Mouse (Mus musculus) lung, embryonic 14.5 days (tissue): ENCODE measurements around the gene Gm20388. TPM values are rescaled to one million over a fixed set of nuclear protein-coding genes. Genes with fewer than 3 reads are reported as not detected.

Source experiments
- ATAC-seq: fragments of 200-750 bp; cut with Nextera tagmentation; 2 replicates; pipeline ENCODE4 v1.8.0; 2017; ENCODE audit warnings: mild to moderate bottlenecking, moderate TSS enrichment, moderate library complexity; ENCODE audit not compliant: insufficient read depth
- DNase-seq: peaks from one replicate; pipeline ENCODE4 v3.0.0-alpha.2; 2015
- H3K27ac ChIP-seq: fragments of 300-500 bp; sonication (generic); 2 replicates; pipeline ENCODE4 v1.5.1; 2014; ENCODE audit warnings: low read depth, mild to moderate bottlenecking, moderate library complexity
- H3K27me3 ChIP-seq: fragments of 300-500 bp; sonication (generic); 2 replicates; pipeline ENCODE4 v1.6.1; 2014; ENCODE audit warnings: low read length, control low read depth; ENCODE audit not compliant: insufficient read depth
- H3K36me3 ChIP-seq: fragments of 300-500 bp; sonication (generic); 2 replicates; pipeline ENCODE4 v1.6.1; 2014; ENCODE audit warnings: control low read depth; ENCODE audit not compliant: insufficient read depth
- H3K4me1 ChIP-seq: fragments of 300-500 bp; sonication (generic); 2 replicates; pipeline ENCODE4 v1.6.1; 2014; ENCODE audit warnings: antibody characterized with exemption, control low read depth; ENCODE audit not compliant: insufficient read depth
- H3K4me2 ChIP-seq: fragments of 300-500 bp; sonication (generic); 2 replicates; pipeline ENCODE4 v1.6.1; 2014; ENCODE audit warnings: mild to moderate bottlenecking
- H3K4me3 ChIP-seq: fragments of 300-500 bp; sonication (generic); 2 replicates; pipeline ENCODE4 v1.5.1; 2014; ENCODE audit warnings: low read depth, low read length
- H3K9ac ChIP-seq: fragments of 300-500 bp; sonication (generic); 2 replicates; pipeline ENCODE4 v1.6.1; 2014
- H3K9me3 ChIP-seq: fragments of 300-500 bp; sonication (generic); 2 replicates; pipeline ENCODE4 v1.6.1; 2016; ENCODE audit warnings: low read depth, low read length, control low read depth
- CTCF ChIP-seq: IDR thresholded peaks from 2 replicates; pipeline ENCODE4 v1.5.1; 2016; ENCODE audit warnings: antibody characterized with exemption, low read depth
- WGBS: fragments of 180-500 bp; shearing (Covaris S2); extraction: QIAGEN DNeasy Blood & Tissue Kit; methylation state at CpG from one replicate; pipeline ENCODE4 v1.1.7; 2014; 5-methylcytosine and 5-hydroxymethylcytosine counted together
- polyA plus RNA-seq: library from polyadenylated mRNA; unstranded; fragments of >200 nt; fragmentation: Nextera tagmentation; extraction: Ambion mirVana; gene quantifications from 2 replicates; pipeline ENCODE4 v1.2.1, GENCODE M21; 2014

The Gm20388 gene
- polyA plus RNA-seq, 1 experiment from 2014 or later: not detected

- H3K4me1 ChIP-seq: peaks cover 17% of the 10 kb centered on the region
- no peaks in the 10 kb centered on the region for H3K27me3 ChIP-seq
- H3K4me2 ChIP-seq: no peak overlapping the region
- no peaks in the 10 kb centered on the region for H3K9me3 ChIP-seq
- DNase-seq: no peak
- TF ChIP-seq CTCF: no peak
- H3K4me3 ChIP-seq: no peak overlapping the region
- H3K27ac ChIP-seq: no peak overlapping the region
- no peak for ATAC-seq
- WGBS: 68% methylated on average over 8 of the region's 8 CpGs
- H3K36me3 ChIP-seq: no peaks in the 10 kb centered on the region
- no peak overlapping the region for H3K9ac ChIP-seq
These were observed 3434.5 kb downstream of the Gm20388 start for GRCm38 (mm10) chr8:123345135-123345534.

- H3K27me3 ChIP-seq: no peaks in the 10 kb centered on the region
- H3K4me2 ChIP-seq: no peak overlapping the region
- no peaks in the 10 kb centered on the region for H3K36me3 ChIP-seq
- no peaks in the 10 kb centered on the region for H3K9me3 ChIP-seq
- TF ChIP-seq CTCF: no peak
- H3K4me1 ChIP-seq: peaks cover 17% of the 10 kb centered on the region
- H3K4me3 ChIP-seq: no peak overlapping the region
- H3K9ac ChIP-seq: no peak overlapping the region
- ATAC-seq (no peak), DNase-seq (no peak)
- 57% methylated on average over 6 of the region's 6 CpGs for WGBS
- H3K27ac ChIP-seq: peak overlapping the region; percentile 30; the same call in 1 of the 2 replicates
These were observed 3435.2 kb downstream of the Gm20388 start for GRCm38 (mm10) chr8:123345856-123346255.

- peaks cover 17% of the 10 kb centered on the region for H3K4me1 ChIP-seq
- no peak for ATAC-seq
- no peaks in the 10 kb centered on the region for H3K36me3 ChIP-seq
- no peaks in the 10 kb centered on the region for H3K9me3 ChIP-seq
- DNase-seq: no peak
- WGBS: 60% methylated on average over 2 of the region's 2 CpGs
- no peaks in the 10 kb centered on the region for H3K27me3 ChIP-seq
- no peak overlapping the region for H3K27ac ChIP-seq
- no peak overlapping the region for H3K4me2 ChIP-seq
- TF ChIP-seq CTCF: no peak
- no peak overlapping the region for H3K4me3 ChIP-seq
- H3K9ac ChIP-seq: no peak overlapping the region
These were observed 3436.7 kb downstream of the Gm20388 start for GRCm38 (mm10) chr8:123347293-123347692.

GRCm38 (mm10) chr8:123348237-123348843 is 3437.7 kb downstream of the Gm20388 start:
- Histone ChIP-seq H3K9me3 (no peaks in the 10 kb centered on the region), H3K4me2 (0 out of 2 replicates have a peak overlapping the region, but pooled peaks have one; percentile 32), H3K9ac (no peak overlapping the region), H3K36me3 (no peaks in the 10 kb centered on the region), H3K4me3 (no peak overlapping the region), H3K27me3 (peaks cover 3% of the 10 kb centered on the region; the same call in 1 of the 2 replicates), H3K4me1 (peaks cover 17% of the 10 kb centered on the region), H3K27ac (peak overlapping the region; percentile 77; the same call in 1 of the 2 replicates)
- ATAC-seq (peak; percentile 81), DNase-seq (peak; percentile 98)
- no peak for TF ChIP-seq CTCF
- 22% methylated on average over 9 of the region's 9 CpGs for WGBS

GRCm38 (mm10) chr8:123349073-123349472 is 3438.4 kb downstream of the Gm20388 start:
- Histone ChIP-seq H3K9ac (no peak overlapping the region), H3K4me2 (no peak overlapping the region), H3K27ac (peak overlapping the region; percentile 77; the same call in 1 of the 2 replicates), H3K27me3 (peaks cover 4% of the 10 kb centered on the region; the same call in 1 of the 2 replicates), H3K9me3 (no peaks in the 10 kb centered on the region), H3K36me3 (no peaks in the 10 kb centered on the region), H3K4me3 (no peak overlapping the region), H3K4me1 (peaks cover 17% of the 10 kb centered on the region)
- DNase-seq: no peak
- 69% methylated on average over 4 of the region's 4 CpGs for WGBS
- no peak for TF ChIP-seq CTCF
- ATAC-seq: no peak; the same call in 1 of the 2 replicates

- peaks cover 14% of the 10 kb centered on the region for H3K4me1 ChIP-seq
- ATAC-seq (no peak), DNase-seq (no peak)
- no peak overlapping the region for H3K9ac ChIP-seq
- no peak overlapping the region for H3K4me2 ChIP-seq
- H3K27me3 ChIP-seq: peaks cover 4% of the 10 kb centered on the region; the same call in 1 of the 2 replicates
- WGBS: 79% methylated on average over 12 of the region's 12 CpGs
- no peak overlapping the region for H3K27ac ChIP-seq
- no peaks in the 10 kb centered on the region for H3K9me3 ChIP-seq
- no peak for TF ChIP-seq CTCF
- H3K36me3 ChIP-seq: no peaks in the 10 kb centered on the region
- no peak overlapping the region for H3K4me3 ChIP-seq
These were observed 3441.5 kb downstream of the Gm20388 start for GRCm38 (mm10) chr8:123352118-123352517.

GRCm38 (mm10) chr8:123352786-123353185 is 3442.1 kb downstream of the Gm20388 start:
- Histone ChIP-seq H3K4me1 (peaks cover 11% of the 10 kb centered on the region; the same call in 1 of the 2 replicates), H3K9me3 (no peaks in the 10 kb centered on the region), H3K4me2 (no peak overlapping the region), H3K27ac (no peak overlapping the region), H3K36me3 (no peaks in the 10 kb centered on the region), H3K27me3 (peaks cover 4% of the 10 kb centered on the region; the same call in 1 of the 2 replicates), H3K4me3 (no peak overlapping the region), H3K9ac (no peak overlapping the region)
- 48% methylated on average over 13 of the region's 13 CpGs for WGBS
- DNase-seq (peak; percentile 77), ATAC-seq (no peak)
- peak; percentile 75 for TF ChIP-seq CTCF
